Mouse (Mus musculus): ENCODE results near the gene Akr1c19. TPM values are rescaled to one million over a fixed set of nuclear protein-coding genes. Genes with fewer than 3 reads are reported as not detected.
"Not testable (repeated sequence)": the region's sequence is repeated elsewhere in the genome, so short reads cannot be mapped to it uniquely, and the experiment has no call there.

Akr1c19 gene
- polyA plus RNA-seq, 1 experiment from 2014 or later, result 9.8 TPM

GRCm38 (mm10) chr13:4264612-4265011 is 36.1 kb downstream of the Akr1c19 start:
- WGBS, result 80% methylated on average over 3 of the region's 3 CpGs
- no peak overlapping the region for H3K4me2 ChIP-seq (ENCODE audit: low read depth, low read length)
- H3K9ac ChIP-seq (ENCODE audit: low read length), result no peak overlapping the region
- H3K27me3 ChIP-seq (ENCODE audit: control insufficient read depth, insufficient read depth, low read depth, low read length), result no peaks in the 10 kb centered on the region
- H3K9me3 ChIP-seq (ENCODE audit: control insufficient read depth, low read length), result no peaks in the 10 kb centered on the region
- H3K27ac ChIP-seq (ENCODE audit: low read length), result no peak overlapping the region
- no peaks in the 10 kb centered on the region for H3K4me1 ChIP-seq (replicated peaks; ENCODE audit: control insufficient read depth, insufficient read depth, low read length)
- H3K4me3 ChIP-seq (ENCODE audit: low read length), result no peak overlapping the region
- H3K36me3 ChIP-seq (ENCODE audit: control insufficient read depth, insufficient read depth, low read length), result no peaks in the 10 kb centered on the region
- ATAC-seq (ENCODE audit: low read depth), result no peak

DNA sequence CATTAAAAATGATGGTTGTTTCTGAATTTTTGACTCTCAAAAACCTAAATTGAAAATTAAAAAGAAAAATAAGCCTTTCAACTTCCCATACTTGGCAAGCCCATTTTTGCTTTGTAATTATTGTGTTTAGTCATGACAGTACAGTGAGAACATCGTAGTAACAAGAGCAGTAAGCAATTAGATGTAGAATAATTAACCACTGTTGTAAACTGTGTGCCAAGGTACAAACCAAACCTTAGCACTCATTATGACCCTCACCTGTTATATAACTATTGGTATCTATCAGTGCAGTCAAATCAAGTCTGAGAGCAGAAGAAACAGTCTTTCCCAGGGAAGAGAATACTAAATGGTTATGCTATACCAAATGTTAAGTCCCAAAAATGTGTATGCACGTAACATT is 36.5 kb downstream of the Akr1c19 start:
- 91% methylated on average over 2 of the region's 2 CpGs for WGBS
- no peaks in the 10 kb centered on the region for H3K36me3 ChIP-seq (ENCODE audit: control insufficient read depth, insufficient read depth, low read length)
- H3K4me1 ChIP-seq (replicated peaks; ENCODE audit: control insufficient read depth, insufficient read depth, low read length), result no peaks in the 10 kb centered on the region
- H3K4me3 ChIP-seq (ENCODE audit: low read length), result no peak overlapping the region
- H3K4me2 ChIP-seq (ENCODE audit: low read depth, low read length), result no peak overlapping the region
- no peaks in the 10 kb centered on the region for H3K27me3 ChIP-seq (ENCODE audit: control insufficient read depth, insufficient read depth, low read depth, low read length)
- no peak overlapping the region for H3K27ac ChIP-seq (ENCODE audit: low read length)
- no peak for ATAC-seq (ENCODE audit: low read depth)
- H3K9me3 ChIP-seq (ENCODE audit: control insufficient read depth, low read length), result no peaks in the 10 kb centered on the region
- no peak overlapping the region for H3K9ac ChIP-seq (ENCODE audit: low read length)

- H3K4me3 ChIP-seq (ENCODE audit: low read length); H3K36me3 ChIP-seq (ENCODE audit: control insufficient read depth, insufficient read depth, low read length); H3K9ac ChIP-seq (ENCODE audit: low read length); H3K27me3 ChIP-seq (ENCODE audit: control insufficient read depth, insufficient read depth, low read depth, low read length); H3K4me2 ChIP-seq (ENCODE audit: low read depth, low read length); H3K27ac ChIP-seq (ENCODE audit: low read length); H3K9me3 ChIP-seq (ENCODE audit: control insufficient read depth, low read length); ATAC-seq (ENCODE audit: low read depth); H3K4me1 ChIP-seq (replicated peaks; ENCODE audit: control insufficient read depth, insufficient read depth, low read length): not testable (repeated sequence)
- 88% methylated on average over 2 of the region's 2 CpGs for WGBS
Observed at GRCm38 (mm10) chr13:4265455-4265854, 37.0 kb downstream of the Akr1c19 start.

GRCm38 (mm10) chr13:4270860-4271259 is 42.4 kb downstream of the Akr1c19 start:
- Histone ChIP-seq H3K4me2 (ENCODE audit: low read depth, low read length) (no peak overlapping the region), H3K36me3 (ENCODE audit: control insufficient read depth, insufficient read depth, low read length) (no peaks in the 10 kb centered on the region), H3K9ac (ENCODE audit: low read length) (no peak overlapping the region), H3K9me3 (ENCODE audit: control insufficient read depth, low read length) (no peaks in the 10 kb centered on the region), H3K27ac (ENCODE audit: low read length) (no peak overlapping the region), H3K4me3 (ENCODE audit: low read length) (no peak overlapping the region), H3K27me3 (ENCODE audit: control insufficient read depth, insufficient read depth, low read depth, low read length) (no peaks in the 10 kb centered on the region), H3K4me1 (replicated peaks; ENCODE audit: control insufficient read depth, insufficient read depth, low read length) (no peaks in the 10 kb centered on the region)
- ATAC-seq (ENCODE audit: low read depth), result no peak

DNA sequence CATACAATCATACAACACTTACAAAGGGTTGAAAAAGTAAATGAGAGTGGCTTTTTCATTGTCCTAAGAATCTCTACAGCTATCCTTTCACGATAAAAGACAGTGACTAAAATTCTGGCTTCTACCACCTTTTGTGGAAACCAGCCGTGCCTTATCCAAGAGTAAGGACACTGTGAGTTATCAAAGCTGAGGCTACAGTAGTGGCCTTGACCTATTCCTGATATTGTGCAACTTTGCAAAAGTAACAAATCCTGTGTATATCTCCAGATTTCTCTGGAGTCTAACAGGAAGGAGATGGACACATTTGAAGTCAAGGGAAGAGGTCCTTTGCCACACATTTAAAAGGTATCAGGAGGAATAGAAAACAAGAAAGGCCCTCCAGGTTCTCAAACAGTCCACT is 49.0 kb downstream of the Akr1c19 start:
- Histone ChIP-seq H3K36me3 (ENCODE audit: control insufficient read depth, insufficient read depth, low read length) (no peaks in the 10 kb centered on the region), H3K9ac (ENCODE audit: low read length) (no peak overlapping the region), H3K4me1 (replicated peaks; ENCODE audit: control insufficient read depth, insufficient read depth, low read length) (0 out of 2 replicates have a peak, but pooled peaks cover 2% of the 10 kb centered on the region), H3K4me3 (ENCODE audit: low read length) (no peak overlapping the region), H3K9me3 (ENCODE audit: control insufficient read depth, low read length) (no peaks in the 10 kb centered on the region), H3K27me3 (ENCODE audit: control insufficient read depth, insufficient read depth, low read depth, low read length) (no peaks in the 10 kb centered on the region), H3K27ac (ENCODE audit: low read length) (no peak overlapping the region), H3K4me2 (ENCODE audit: low read depth, low read length) (no peak overlapping the region)
- 78% methylated on average over 2 of the region's 2 CpGs for WGBS
- no peak for ATAC-seq (ENCODE audit: low read depth)

DNA sequence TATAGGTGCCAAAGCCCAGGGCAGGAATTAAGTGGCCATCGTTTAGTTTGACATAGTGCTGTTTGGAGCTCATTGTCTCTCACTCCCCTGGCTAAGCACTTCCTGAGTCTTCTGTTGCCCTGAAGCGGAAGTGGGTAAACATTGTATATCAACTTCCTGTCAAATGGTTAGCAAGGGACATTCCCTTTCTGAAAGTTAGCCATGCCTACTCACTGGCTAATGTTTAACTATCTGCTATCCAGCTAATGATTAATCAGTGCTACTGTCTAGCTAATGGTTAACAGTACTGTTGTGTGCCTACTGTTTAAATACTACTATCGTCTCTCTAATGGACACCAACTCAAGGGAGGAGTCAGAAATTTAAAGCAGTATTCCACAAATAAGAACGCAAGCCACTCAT is 50.8 kb downstream of the Akr1c19 start, which contains the start of gene Akr1c12:
TSS of gene Akr1c12 (minus strand) at position 150 of the 400 bp plus-strand sequence.
- WGBS, result 37% methylated on average over 4 of the region's 4 CpGs
- ATAC-seq (ENCODE audit: low read depth), result no peak

GRCm38 (mm10) chr13:4281471-4282412 is 53.2 kb downstream of the Akr1c19 start:
- Histone ChIP-seq H3K9me3 (ENCODE audit: control insufficient read depth, low read length) (no peaks in the 10 kb centered on the region), H3K27me3 (ENCODE audit: control insufficient read depth, insufficient read depth, low read depth, low read length) (no peaks in the 10 kb centered on the region), H3K4me3 (ENCODE audit: low read length) (no peak overlapping the region), H3K36me3 (ENCODE audit: control insufficient read depth, insufficient read depth, low read length) (no peaks in the 10 kb centered on the region), H3K9ac (ENCODE audit: low read length) (no peak overlapping the region), H3K4me1 (replicated peaks; ENCODE audit: control insufficient read depth, insufficient read depth, low read length) (0 out of 2 replicates have a peak, but pooled peaks cover 2% of the 10 kb centered on the region), H3K27ac (ENCODE audit: low read length) (no peak overlapping the region), H3K4me2 (ENCODE audit: low read depth, low read length) (no peak overlapping the region)
- no peak for ATAC-seq (ENCODE audit: low read depth)
- WGBS, result 29% methylated on average over 7 of the region's 7 CpGs

More for the DNA sequence above, 50.8 kb downstream of the Akr1c19 start, which contains the start of gene Akr1c12:
- Histone ChIP-seq H3K9ac (ENCODE audit: low read length) (no peak within 1 kb of the TSS), H3K4me1 (replicated peaks; ENCODE audit: control insufficient read depth, insufficient read depth, low read length) (0 out of 2 replicates have a peak, but pooled peaks cover 2% of the 10 kb centered on the region), H3K4me3 (ENCODE audit: low read length) (no peak within 1 kb of the TSS), H3K9me3 (ENCODE audit: control insufficient read depth, low read length) (no peaks in the 10 kb centered on the region), H3K27me3 (ENCODE audit: control insufficient read depth, insufficient read depth, low read depth, low read length) (no peaks in the 10 kb centered on the region), H3K36me3 (ENCODE audit: control insufficient read depth, insufficient read depth, low read length) (no peaks in the 10 kb centered on the region), H3K27ac (ENCODE audit: low read length) (no peak within 1 kb of the TSS), H3K4me2 (ENCODE audit: low read depth, low read length) (no peak within 1 kb of the TSS)

DNA sequence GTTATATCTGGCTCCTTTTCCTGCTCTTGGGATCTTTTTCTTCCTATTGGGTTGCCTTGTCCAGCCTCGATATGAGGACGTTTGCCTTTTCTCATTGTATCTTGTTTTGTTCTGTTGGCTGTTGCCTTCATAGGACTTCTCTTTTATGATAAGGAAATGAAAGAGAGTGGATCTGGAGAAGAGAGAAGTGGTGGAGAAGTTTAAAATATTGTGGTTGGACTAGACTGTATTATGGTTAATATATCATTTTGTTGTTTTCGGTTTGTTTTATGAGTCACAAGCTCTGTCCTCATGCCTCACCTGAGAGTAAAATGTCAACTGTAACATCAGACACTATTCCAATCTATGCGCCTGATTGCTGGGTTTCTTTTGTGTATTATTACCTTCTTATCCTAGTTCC is 68.5 kb downstream of the Akr1c19 start:
- WGBS, result 89% methylated on average over 4 of the region's 4 CpGs
- H3K4me2 ChIP-seq (ENCODE audit: low read depth, low read length), result no peak overlapping the region
- H3K27me3 ChIP-seq (ENCODE audit: control insufficient read depth, insufficient read depth, low read depth, low read length), result no peaks in the 10 kb centered on the region
- no peaks in the 10 kb centered on the region for H3K9me3 ChIP-seq (ENCODE audit: control insufficient read depth, low read length)
- no peak overlapping the region for H3K4me3 ChIP-seq (ENCODE audit: low read length)
- H3K36me3 ChIP-seq (ENCODE audit: control insufficient read depth, insufficient read depth, low read length), result no peaks in the 10 kb centered on the region
- ATAC-seq (ENCODE audit: low read depth), result no peak
- no peak overlapping the region for H3K9ac ChIP-seq (ENCODE audit: low read length)
- no peak overlapping the region for H3K27ac ChIP-seq (ENCODE audit: low read length)
- H3K4me1 ChIP-seq (replicated peaks; ENCODE audit: control insufficient read depth, insufficient read depth, low read length), result no peaks in the 10 kb centered on the region

Data from lung, embryonic 16.5 days (tissue).